Mouse (Mus musculus) adrenal gland, postnatal 36 days (tissue): ENCODE measurements around the gene Pik3ap1. TPM values are rescaled to one million over a fixed set of nuclear protein-coding genes. Genes with fewer than 3 reads are reported as not detected.

ENCODE experiments used
- DNase-seq, 2 experiments: peaks; one replicate each; pipeline ENCODE4 v3.0.0; 2021; ENCODE audit warnings: mixed read lengths in 1 of 2
- total RNA-seq, 2 experiments: library from RNA; stranded (reverse); gene quantifications; 2 replicates each; pipeline ENCODE4 v1.2.3; 2021

Gene Pik3ap1
- total RNA-seq, 2 experiments from 2014 or later = 9.1 to 19.5 TPM

- no peak for DNase-seq
Observed at GRCm38 (mm10) chr19:41279724-41280244, 105.1 kb downstream of the Pik3ap1 start.

- peak in 1 of 2 experiments; percentile 33 for DNase-seq
Observed at GRCm38 (mm10) chr19:41278606-41279005, 106.3 kb downstream of the Pik3ap1 start.

DNA sequence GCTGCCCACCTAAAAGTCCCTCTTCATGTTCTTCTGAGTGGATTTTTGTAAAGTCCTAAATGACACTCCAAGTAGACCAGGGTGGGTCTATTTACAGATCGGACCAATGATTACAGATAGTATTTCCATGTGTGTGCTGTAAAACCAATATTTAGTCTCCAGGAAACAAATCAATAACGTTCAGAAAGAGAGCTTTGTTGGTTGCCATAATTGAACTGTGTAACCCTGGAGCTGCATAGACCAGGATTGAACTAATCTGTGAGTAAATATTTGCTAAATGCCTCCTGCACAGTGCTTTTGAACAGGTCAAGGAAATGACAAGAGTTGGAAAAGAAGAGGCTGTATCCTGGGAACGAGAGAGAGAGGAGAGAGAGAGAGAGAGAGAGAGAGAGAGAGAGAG lies 109.3 kb downstream of the Pik3ap1 start:
- no peak for DNase-seq

DNA sequence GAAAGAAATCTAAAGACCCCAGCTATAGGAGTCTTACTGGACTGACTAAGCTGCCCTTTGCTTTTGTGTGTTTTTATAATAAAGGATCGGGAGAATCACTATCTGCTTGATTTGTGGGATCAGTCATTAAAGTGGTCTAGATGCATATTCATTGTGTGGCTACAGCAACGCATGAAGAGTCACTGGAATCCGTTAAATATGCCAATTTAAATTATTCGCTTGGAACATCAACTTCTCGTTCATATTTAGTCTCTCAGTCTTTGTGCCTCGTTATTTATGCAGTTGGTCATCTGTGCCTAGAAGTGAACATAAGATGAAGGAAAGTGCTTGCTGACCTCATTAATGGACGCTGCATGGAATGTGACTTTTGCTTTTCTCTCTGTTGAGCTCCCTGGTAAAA lies 114.0 kb downstream of the Pik3ap1 start:
- DNase-seq = no peak

DNA sequence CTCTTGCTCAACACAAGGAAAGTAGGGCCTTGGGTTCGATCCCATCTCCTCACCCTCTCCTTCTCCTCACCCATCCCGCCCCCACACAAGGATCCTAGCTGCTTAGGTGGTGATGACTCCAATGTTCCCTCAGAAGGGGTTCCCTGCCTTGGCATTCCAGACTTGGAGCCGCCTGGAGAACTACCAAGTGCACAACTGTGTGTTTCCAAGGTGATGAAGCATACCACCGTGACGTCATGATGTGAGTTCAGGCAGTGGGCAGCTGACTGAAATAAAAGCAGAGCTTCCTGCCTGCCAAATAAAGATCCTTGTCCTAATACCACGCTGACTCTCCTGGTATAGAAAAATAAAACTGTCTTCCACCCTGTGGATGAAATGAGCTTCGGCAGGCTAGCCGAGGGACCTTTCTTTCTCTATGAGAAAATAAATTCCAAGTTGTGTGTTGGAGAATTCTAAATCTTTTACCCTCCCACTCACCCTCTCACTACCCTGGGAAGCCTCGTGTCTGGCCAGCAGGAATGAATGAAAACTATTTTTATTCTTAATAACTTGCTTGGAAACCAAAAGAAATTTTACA lies 114.7 kb downstream of the Pik3ap1 start:
- DNase-seq = peak; percentile 31 to 52

DNA sequence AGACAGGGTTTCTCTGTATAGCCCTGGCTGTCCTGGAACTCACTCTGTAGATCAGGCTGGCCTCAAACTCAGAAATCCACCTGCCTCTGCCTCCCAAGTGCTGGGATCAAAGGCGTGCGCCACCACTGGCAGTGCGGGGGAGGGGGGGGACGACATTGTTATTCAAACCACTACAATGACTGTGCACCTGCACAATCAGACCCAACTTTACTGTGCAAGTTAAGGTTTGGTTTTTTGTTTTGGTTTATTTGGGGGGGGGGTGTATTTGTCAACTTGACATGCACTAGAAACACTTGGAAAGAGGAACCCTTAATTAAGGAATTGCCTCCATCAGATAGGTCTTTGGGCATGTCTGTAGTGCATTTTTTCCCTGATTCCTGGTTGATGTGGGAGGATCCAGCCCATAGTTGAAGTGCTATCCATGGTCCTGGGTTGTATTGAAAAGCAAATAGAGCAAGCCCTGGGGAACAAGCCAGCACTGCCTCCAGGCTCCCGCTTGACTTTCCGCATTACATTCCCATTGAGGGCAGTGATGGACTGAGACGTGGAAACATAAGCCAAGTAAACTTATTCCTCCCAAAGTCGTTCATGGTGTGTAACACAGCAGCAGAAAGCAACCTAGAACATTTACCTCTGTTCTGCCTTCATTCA lies 118.5 kb downstream of the Pik3ap1 start:
- no peak for DNase-seq

DNA sequence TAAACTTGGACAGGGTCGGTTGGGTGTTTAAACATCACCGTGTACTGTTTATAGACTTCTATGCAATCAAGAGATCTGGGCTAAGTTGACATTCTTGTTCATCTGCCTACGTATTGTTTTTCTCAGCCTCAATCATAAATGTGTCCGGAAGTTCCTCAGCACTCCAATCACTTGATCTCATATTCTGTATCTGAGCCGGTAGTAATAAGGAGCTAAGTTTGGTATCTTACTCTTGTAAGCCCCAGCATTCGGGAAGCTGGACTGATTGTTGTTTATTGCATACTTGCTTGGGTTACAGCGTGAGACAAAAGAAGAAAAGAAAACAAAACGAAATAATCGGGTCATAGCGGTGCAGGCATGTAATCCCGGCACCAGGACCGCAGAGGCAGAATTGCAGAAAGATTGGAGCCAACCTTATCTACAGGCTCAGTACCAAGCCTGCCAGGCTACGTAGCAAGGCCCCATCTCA lies 120.5 kb downstream of the Pik3ap1 start:
- no peak for DNase-seq

GRCm38 (mm10) chr19:41263630-41264295 lies 121.1 kb downstream of the Pik3ap1 start, which contains the start of gene Tm9sf3:
Gene Tm9sf3, minus strand, starts transcription at chr19:41263997.
- DNase-seq = peak; percentile 93 to 95

DNA sequence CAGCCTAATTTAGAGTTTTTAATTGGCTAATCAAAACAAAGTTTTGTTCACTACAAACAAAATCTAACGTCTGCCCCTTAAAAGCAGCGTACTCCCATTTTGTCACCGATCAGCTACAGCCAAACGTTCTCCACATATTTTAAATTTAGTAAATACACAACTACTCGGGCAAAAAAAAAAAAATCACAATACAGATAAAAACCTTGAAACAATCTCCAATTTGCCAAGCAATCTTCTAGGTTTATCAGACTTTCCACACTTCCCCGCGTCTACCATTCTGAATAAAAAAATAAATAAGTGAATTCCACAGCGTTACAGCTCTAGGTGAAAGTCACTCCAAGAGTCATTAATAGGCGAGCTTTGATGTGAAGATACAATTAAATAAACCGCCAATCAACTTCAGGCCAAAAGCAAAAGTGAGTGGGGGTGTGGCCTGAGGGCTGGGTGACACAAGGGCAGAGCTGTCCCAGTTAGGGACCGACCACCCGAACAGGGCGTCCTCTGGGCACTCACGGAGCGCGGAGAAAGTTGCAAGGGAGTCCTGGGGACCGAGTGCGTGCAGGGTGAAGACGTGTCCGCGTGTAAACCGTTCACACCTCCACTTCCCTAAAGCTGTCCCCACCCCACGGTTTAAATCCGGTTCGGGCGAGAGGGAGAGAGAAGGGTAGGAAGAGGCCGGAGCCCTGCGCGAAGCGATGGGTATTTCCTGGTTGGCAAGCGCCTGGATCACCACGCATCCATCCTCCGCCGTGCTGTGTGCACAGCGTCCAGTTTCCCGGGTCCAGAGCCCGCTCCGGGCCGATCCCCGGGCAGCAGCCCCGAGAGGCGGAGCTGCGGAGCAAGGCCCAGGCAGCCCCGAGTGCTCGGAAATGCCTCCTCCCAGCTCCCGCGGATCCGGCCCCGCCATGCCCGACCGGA lies 121.9 kb downstream of the Pik3ap1 start:
- peak; percentile 80 to 86 for DNase-seq

GRCm38 (mm10) chr19:41260736-41261135 lies 124.2 kb downstream of the Pik3ap1 start:
- no peak for DNase-seq

GRCm38 (mm10) chr19:41259256-41259655 lies 125.6 kb downstream of the Pik3ap1 start:
- DNase-seq = no peak

GRCm38 (mm10) chr19:41258707-41259106 lies 126.2 kb downstream of the Pik3ap1 start:
- peak; percentile 52 to 59 for DNase-seq

DNA sequence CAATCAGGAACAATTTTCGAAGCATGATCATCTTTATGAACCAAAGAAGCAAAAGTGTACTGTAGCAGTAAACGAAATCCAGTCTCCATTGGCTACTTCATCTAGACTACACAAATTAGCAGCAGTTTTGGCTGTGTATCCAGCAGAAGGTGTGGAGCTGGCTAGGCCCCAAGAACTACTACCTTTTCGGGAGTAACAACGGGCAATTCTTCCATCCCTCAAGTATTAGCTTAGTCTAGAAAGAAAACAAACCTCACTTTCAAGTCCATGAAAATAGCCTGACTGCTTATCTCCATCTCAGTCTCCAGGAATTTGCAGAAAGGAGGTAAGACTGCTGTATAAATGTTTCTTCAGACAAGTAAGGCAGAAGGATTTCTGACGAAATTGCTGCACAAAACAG lies 130.3 kb downstream of the Pik3ap1 start:
- DNase-seq = no peak

- DNase-seq = no peak
Observed at GRCm38 (mm10) chr19:41248968-41249367, 135.9 kb downstream of the Pik3ap1 start.

DNA sequence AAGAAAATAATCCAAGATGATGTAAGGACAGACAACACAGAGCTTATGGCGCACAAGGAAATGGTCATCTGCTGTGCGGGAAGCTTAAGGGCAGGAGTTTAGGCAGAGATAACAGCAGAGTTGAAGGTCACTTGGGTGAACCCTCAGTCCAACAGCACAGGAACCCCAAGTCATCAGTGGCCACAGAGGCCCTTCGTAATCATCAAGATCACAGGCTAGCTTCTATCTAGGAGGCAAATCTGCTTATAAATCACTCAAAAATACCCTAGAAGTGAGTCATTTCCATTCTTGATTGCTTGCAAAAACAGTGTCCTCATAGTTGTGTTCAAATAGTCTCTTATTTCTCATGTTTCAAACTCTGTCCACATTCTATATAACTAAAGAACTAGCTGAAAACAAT lies 136.6 kb downstream of the Pik3ap1 start:
- peak in 1 of 2 experiments; percentile 13 for DNase-seq

- DNase-seq = no peak
Observed at GRCm38 (mm10) chr19:41246271-41246670, 138.6 kb downstream of the Pik3ap1 start.

DNA sequence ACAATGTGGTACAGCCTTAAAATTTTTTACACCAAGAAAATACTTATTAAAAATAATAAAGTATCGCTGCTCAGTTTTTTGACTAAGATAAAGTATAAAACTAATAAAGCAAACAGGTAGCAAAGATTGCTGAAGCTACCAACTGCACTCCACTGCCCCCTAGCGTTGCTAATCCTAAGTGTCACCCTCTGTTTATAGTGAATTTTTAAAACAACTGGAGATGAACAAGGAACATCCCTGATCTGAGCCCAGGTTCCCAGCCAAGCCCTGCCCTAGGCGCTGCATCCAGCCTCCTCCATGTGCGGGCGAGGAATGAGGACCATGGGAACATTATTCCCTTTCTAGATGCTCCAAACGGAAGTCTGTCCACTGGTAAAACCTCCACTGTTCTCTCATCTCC lies 140.3 kb downstream of the Pik3ap1 start:
- DNase-seq = peak; percentile 45 to 69

DNA sequence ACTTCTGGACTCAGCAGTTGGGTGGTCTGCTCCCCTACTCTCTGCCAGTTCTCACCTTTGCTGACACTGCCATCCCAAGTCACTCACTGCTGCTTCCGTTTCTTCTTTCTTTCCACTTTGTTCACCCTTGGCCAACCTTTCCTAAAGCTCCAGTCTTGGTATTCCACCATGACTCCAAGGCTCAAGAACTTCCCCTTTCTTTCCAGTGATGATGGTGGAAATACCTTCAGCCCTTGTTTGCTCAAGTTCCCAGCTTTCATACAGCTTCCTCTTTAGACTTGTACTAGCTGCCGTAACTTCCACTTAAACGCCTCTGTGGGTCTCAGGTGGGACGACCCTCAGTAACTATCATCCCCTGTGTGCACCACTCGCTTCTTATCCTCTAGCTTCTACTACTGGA lies 142.9 kb downstream of the Pik3ap1 start:
- no peak for DNase-seq

GRCm38 (mm10) chr19:41233698-41234097 lies 151.2 kb downstream of the Pik3ap1 start:
- no peak for DNase-seq
